Mouse (Mus musculus) CH12.LX (cell line): ENCODE data around the gene Gpr180.

Source experiments
- CTCF ChIP-seq, 2 experiments: IDR thresholded peaks in 1 of 2; conservative IDR thresholded peaks in 1 of 2; 2 replicates each; pipeline ENCODE4 v1.5.1; 2011 to 2012; ENCODE audit warnings: low read depth in 2 of 2, low read length in 2 of 2, improper control_type of control experiment in 1 of 2, inconsistent platforms in 1 of 2, mild to moderate bottlenecking in 1 of 2, moderate library complexity in 1 of 2
- EP300 ChIP-seq: IDR thresholded peaks from 2 replicates; pipeline ENCODE4 v1.6.1; 2011; ENCODE audit warnings: low read length, improper control_type of control experiment
- ETS1 ChIP-seq: conservative IDR thresholded peaks from 2 replicates; pipeline ENCODE4 v1.6.1; 2012; ENCODE audit warnings: low read depth, mild to moderate bottlenecking, inconsistent platforms, low read length, improper control_type of control experiment, moderate library complexity
- MEF2A ChIP-seq: IDR thresholded peaks from 2 replicates; pipeline ENCODE4 v1.6.1; 2014; ENCODE audit warnings: low read depth, mild to moderate bottlenecking, inconsistent platforms, low read length, improper control_type of control experiment, borderline replicate concordance
- NRF1 ChIP-seq: IDR thresholded peaks from 2 replicates; pipeline ENCODE4 v1.6.1; 2014; ENCODE audit warnings: low read depth, mild to moderate bottlenecking, inconsistent platforms, low read length, improper control_type of control experiment, moderate library complexity

GRCm38 (mm10) chr14:118209642-118210041 lies 72.7 kb downstream of the Gpr180 start:
- TF ChIP-seq MEF2A (no peak), EP300 (no peak), ETS1 (no peak), CTCF (conservative IDR thresholded peaks at IDR 0.05 in 1 of 2, IDR thresholded peaks at IDR 0.05 in 1 of 2; ENCODE audit: low read depth in 2 of 2, low read length in 2 of 2) (peak; percentile 29 to 73; a peak in 2 of 4 replicates), NRF1 (no peak)
